Mouse (Mus musculus) forebrain, postnatal 0 days (tissue): ENCODE data around the gene Pon1. TPM values are rescaled to one million over a fixed set of nuclear protein-coding genes. Genes with fewer than 3 reads are reported as not detected.
A peak's percentile ranks its signal among the peaks of the same experiment; 100 is the strongest.

ENCODE experiments used
- ATAC-seq: fragments of 200-750 bp; cut with Nextera tagmentation; 2 replicates; pipeline ENCODE4 v1.8.0; 2017; ENCODE audit warnings: mild to moderate bottlenecking, moderate library complexity
- DNase-seq: peaks from one replicate; pipeline ENCODE4 v3.0.0-alpha.2; 2015
- H3K27ac ChIP-seq: fragments of 300-500 bp; sonication (generic); 2 replicates; pipeline ENCODE4 v1.5.1; 2014; ENCODE audit warnings: low read depth, mild to moderate bottlenecking, antibody characterized with exemption, low read length, moderate library complexity, mixed read lengths
- H3K27me3 ChIP-seq: fragments of 300-500 bp; sonication (generic); 2 replicates; pipeline ENCODE4 v1.6.1; 2014; ENCODE audit warnings: mild to moderate bottlenecking, low read length, mixed read lengths; ENCODE audit not compliant: insufficient read depth
- H3K36me3 ChIP-seq: fragments of 300-500 bp; sonication (generic); 2 replicates; pipeline ENCODE4 v1.6.1; 2014; ENCODE audit warnings: mild to moderate bottlenecking, moderate library complexity; ENCODE audit not compliant: insufficient read depth
- H3K4me1 ChIP-seq: fragments of 300-500 bp; sonication (generic); 2 replicates; pipeline ENCODE4 v1.6.1; 2014; ENCODE audit warnings: antibody characterized with exemption; ENCODE audit not compliant: insufficient read depth
- H3K4me2 ChIP-seq: fragments of 300-500 bp; sonication (generic); 2 replicates; pipeline ENCODE4 v1.6.1; 2014; ENCODE audit warnings: low read depth, mild to moderate bottlenecking, moderate library complexity
- H3K4me3 ChIP-seq: fragments of 300-500 bp; sonication (generic); 2 replicates; pipeline ENCODE4 v1.5.1; 2014; ENCODE audit warnings: low read depth, low read length, mixed read lengths
- H3K9ac ChIP-seq: fragments of 300-500 bp; sonication (generic); 2 replicates; pipeline ENCODE4 v1.6.1; 2014; ENCODE audit warnings: mild to moderate bottlenecking
- H3K9me3 ChIP-seq: fragments of 300-500 bp; sonication (generic); 2 replicates; pipeline ENCODE4 v1.6.1; 2016; ENCODE audit warnings: low read length
- CTCF ChIP-seq: sonication (generic); IDR thresholded peaks from 2 replicates; pipeline ENCODE4 v1.5.1; 2016; ENCODE audit warnings: antibody characterized with exemption, control low read depth, low read depth
- WGBS: fragments of 180-500 bp; shearing (Covaris S2); extraction: QIAGEN DNeasy Blood & Tissue Kit; methylation state at CpG from one replicate; pipeline ENCODE4 v1.1.7; 2014; 5-methylcytosine and 5-hydroxymethylcytosine counted together
- polyA plus RNA-seq: library from polyadenylated mRNA; unstranded; fragments of >200 nt; fragmentation: Nextera tagmentation; extraction: Ambion mirVana; gene quantifications from 2 replicates; pipeline ENCODE4 v1.2.1, GENCODE M21; 2015
- total RNA-seq: library from RNA; depleted of rRNA; stranded (reverse); fragments of >200 nt; gene quantifications from 2 replicates; pipeline ENCODE4 v1.2.3, GENCODE M21; 2014

Gene Pon1
- total and polyA plus RNA-seq, 2 experiments from 2014 or later: 0.14 to 0.88 TPM

DNA sequence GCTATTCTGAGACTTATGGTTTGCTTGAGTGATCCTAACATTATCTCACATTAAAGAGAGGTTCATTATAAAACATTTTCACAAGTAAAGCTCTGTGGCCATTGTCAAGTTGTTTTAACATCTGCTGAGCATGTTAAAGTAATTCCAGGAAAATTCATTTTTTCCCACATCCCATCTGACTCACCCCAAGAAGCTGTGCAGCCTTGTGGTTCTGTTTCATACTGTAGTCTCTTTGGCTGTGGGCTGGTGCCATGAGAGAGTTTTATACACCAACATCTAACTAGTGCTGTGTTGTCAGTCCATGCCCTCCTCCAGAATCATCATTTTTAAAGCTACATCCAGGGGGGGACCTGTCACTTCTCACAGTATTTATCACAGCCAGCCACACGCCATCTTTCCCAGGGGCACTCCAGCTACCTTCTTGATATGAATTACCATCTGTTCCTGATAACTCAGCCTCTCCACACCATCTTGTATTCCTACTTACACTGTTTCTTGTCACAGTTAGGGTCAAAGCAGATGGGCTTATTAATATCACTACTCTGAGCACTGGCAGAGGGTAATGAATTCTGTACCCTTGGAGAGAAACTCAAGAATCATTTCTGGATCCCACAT is 38.3 kb downstream of the Pon1 start:
- no peak for DNase-seq
- WGBS: 52% methylated on average over 1 of the region's 1 CpGs
- H3K4me2 ChIP-seq: no peak overlapping the region
- H3K9me3 ChIP-seq: no peaks in the 10 kb centered on the region
- no peak overlapping the region for H3K27ac ChIP-seq
- no peaks in the 10 kb centered on the region for H3K27me3 ChIP-seq
- ATAC-seq: no peak
- H3K9ac ChIP-seq: no peak overlapping the region
- no peak for TF ChIP-seq CTCF
- H3K36me3 ChIP-seq: peaks cover 36% of the 10 kb centered on the region
- H3K4me3 ChIP-seq: no peak overlapping the region
- H3K4me1 ChIP-seq: no peaks in the 10 kb centered on the region

DNA sequence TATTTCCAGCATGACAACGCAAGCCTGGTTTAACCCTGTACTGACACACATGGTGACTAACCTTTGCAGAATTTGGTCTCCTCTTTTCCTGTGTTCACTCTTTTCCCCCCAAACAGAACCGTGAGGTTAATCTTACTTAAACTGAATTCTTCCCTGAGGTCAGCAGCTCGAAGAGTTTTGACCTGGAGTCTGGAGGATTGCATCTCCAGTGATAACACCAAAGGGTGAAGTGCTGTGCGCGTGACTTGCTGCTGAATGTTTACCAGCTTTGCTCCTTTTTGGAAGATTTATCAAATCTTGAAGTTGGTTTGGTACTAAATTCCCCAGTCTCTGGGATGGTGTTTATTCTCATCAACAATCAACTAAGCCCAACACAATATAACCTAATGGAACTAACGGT is 39.0 kb downstream of the Pon1 start:
- DNase-seq: no peak
- H3K27ac ChIP-seq: no peak overlapping the region
- no peak overlapping the region for H3K4me3 ChIP-seq
- H3K9ac ChIP-seq: no peak overlapping the region
- H3K4me2 ChIP-seq: no peak overlapping the region
- 92% methylated on average over 6 of the region's 6 CpGs for WGBS
- H3K36me3 ChIP-seq: peaks cover 31% of the 10 kb centered on the region
- H3K4me1 ChIP-seq: no peaks in the 10 kb centered on the region
- no peaks in the 10 kb centered on the region for H3K9me3 ChIP-seq
- no peak for ATAC-seq
- TF ChIP-seq CTCF: no peak
- H3K27me3 ChIP-seq: no peaks in the 10 kb centered on the region

DNA sequence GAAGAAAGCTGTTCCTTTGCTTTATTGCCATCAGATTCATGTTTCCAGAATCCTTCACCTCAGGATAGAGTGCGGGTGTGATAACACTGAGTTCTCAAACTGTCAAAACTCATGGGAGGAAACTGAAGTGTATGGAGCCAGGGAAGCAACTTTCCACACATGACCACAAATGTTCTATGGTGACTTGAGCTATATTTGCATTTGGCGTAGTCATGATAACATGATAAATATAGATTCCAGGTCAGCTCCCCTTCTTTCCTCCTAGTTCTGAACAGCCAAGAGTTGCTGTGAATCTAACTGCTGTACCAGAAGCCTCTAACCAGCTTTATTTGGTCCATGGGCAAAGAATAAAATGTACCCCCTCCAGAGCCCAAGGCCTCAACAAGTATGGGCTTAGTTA is 41.6 kb downstream of the Pon1 start:
- no peaks in the 10 kb centered on the region for H3K4me1 ChIP-seq
- ATAC-seq (no peak), DNase-seq (no peak)
- H3K4me2 ChIP-seq: no peak overlapping the region
- no peaks in the 10 kb centered on the region for H3K9me3 ChIP-seq
- H3K4me3 ChIP-seq: no peak overlapping the region
- no peak for TF ChIP-seq CTCF
- H3K9ac ChIP-seq: no peak overlapping the region
- H3K27me3 ChIP-seq: no peaks in the 10 kb centered on the region
- H3K36me3 ChIP-seq: peaks cover 14% of the 10 kb centered on the region; the same call in 1 of the 2 replicates
- H3K27ac ChIP-seq: no peak overlapping the region
- WGBS: 96% methylated on average over 2 of the region's 2 CpGs

DNA sequence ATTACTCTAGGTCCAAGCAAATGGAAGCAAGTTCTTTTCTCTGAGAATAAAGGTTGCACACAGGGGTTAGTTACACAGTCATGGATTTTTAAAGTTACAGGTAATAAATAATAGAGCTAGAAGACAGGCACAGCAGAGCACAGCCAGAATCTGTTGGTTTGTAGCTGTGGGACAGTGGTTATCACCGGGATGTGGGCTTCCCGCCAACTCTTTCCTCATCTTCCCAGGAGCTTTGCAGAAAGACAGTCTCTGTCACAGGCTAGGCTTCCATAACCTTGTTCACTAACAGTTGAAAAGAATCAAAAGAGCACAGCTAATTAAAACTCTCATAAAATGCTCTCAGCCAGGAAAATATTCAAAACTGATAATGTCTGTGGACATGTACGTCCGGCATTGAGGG is 42.6 kb downstream of the Pon1 start:
- no peak overlapping the region for H3K9ac ChIP-seq
- H3K4me3 ChIP-seq: no peak overlapping the region
- H3K4me2 ChIP-seq: no peak overlapping the region
- DNase-seq: no peak
- H3K4me1 ChIP-seq: no peaks in the 10 kb centered on the region
- H3K27me3 ChIP-seq: no peaks in the 10 kb centered on the region
- no peak for ATAC-seq
- H3K27ac ChIP-seq: no peak overlapping the region
- 46% methylated on average over 4 of the region's 4 CpGs for WGBS
- peaks cover 13% of the 10 kb centered on the region; the same call in 1 of the 2 replicates for H3K36me3 ChIP-seq
- no peak for TF ChIP-seq CTCF
- H3K9me3 ChIP-seq: no peaks in the 10 kb centered on the region

DNA sequence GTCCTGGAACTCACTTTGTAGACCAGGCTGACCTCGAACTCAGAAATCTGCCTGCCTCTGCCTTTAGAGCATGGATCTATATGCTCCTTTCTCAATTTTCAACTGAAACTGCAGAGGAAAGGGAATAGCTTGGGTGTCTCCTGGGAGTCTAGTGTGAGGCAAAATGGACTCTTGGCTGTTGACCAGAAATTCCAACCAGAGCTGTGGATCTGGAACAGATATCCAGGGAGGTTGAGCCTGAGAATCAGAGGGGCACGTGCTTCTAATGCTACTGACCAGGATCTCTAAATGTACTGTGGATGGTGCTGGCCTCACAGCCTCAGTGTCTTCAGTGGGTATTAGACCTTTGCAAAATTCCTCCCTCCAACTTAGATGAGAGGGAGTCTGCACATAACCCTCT is 43.8 kb downstream of the Pon1 start:
- no peaks in the 10 kb centered on the region for H3K4me1 ChIP-seq
- H3K27ac ChIP-seq: no peak overlapping the region
- DNase-seq (no peak), ATAC-seq (no peak)
- H3K9me3 ChIP-seq: no peaks in the 10 kb centered on the region
- peaks cover 4% of the 10 kb centered on the region; the same call in 1 of the 2 replicates for H3K36me3 ChIP-seq
- no peak overlapping the region for H3K4me3 ChIP-seq
- H3K4me2 ChIP-seq: no peak overlapping the region
- WGBS: 86% methylated on average over 2 of the region's 2 CpGs
- TF ChIP-seq CTCF: no peak
- no peaks in the 10 kb centered on the region for H3K27me3 ChIP-seq
- no peak overlapping the region for H3K9ac ChIP-seq

DNA sequence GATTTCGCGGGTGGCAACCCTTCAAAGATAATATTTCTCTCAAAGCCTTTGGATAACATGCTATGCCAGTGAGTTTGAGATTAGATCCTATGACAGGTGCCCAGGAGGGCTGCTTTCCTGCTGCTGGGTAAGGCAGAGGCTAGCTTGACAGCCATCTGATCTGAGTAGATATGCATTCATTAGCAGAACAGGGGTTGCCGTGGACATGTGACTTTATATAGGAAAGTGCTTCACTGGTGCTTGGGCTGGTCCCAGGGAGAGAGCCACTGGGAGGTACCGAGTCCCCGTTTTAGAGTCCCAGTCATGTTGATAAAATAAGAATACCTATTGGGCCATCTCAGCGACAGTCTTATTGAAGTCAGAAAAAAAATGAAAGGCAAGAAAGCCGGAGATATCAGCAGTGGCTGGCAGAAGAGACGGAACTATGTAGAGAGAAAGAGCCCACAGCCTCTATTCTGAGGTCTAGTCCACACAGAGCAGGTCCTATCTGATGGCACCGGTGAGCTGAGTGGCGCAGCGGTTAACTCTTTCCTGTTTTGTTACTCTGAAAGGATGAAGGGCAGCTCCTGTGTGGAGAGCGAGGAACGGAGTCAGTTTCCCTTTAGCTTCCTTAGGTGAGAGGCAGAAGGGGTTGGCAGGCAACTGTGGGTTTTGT is 46.1 kb downstream of the Pon1 start:
- Histone ChIP-seq H3K4me1 (no peaks in the 10 kb centered on the region), H3K9ac (no peak overlapping the region), H3K4me2 (no peak overlapping the region), H3K9me3 (no peaks in the 10 kb centered on the region), H3K4me3 (no peak overlapping the region), H3K36me3 (no peaks in the 10 kb centered on the region), H3K27me3 (no peaks in the 10 kb centered on the region), H3K27ac (no peak overlapping the region)
- TF ChIP-seq CTCF: no peak
- DNase-seq (no peak), ATAC-seq (0 out of 2 replicates have a peak, but pooled peaks have one; percentile 25)
- WGBS: 80% methylated on average over 13 of the region's 13 CpGs

DNA sequence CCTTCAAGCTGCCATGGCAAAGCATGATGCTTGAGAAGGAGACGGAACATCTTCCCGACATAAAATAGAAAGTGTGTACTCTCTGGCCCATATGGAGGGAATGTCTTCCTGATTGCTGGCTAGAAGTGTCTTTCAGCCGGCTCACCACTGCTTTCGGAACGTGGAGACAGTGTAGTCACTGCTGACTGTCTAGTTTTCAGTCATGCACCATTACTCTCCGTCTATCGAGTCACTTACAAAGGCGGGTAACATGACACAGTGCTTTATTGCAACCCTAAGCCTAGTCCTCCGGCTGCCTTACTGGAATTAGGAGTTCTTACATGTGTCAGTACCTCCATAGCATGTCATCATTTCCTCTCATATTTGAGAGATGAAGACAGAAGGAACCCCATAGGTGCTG is 54.1 kb downstream of the Pon1 start:
- 90% methylated on average over 9 of the region's 9 CpGs for WGBS
- peaks cover 19% of the 10 kb centered on the region for H3K36me3 ChIP-seq
- DNase-seq: no peak
- H3K4me2 ChIP-seq: no peak overlapping the region
- no peak overlapping the region for H3K4me3 ChIP-seq
- ATAC-seq: no peak
- no peaks in the 10 kb centered on the region for H3K4me1 ChIP-seq
- H3K27me3 ChIP-seq: no peaks in the 10 kb centered on the region
- no peak overlapping the region for H3K27ac ChIP-seq
- no peak overlapping the region for H3K9ac ChIP-seq
- H3K9me3 ChIP-seq: no peaks in the 10 kb centered on the region
- TF ChIP-seq CTCF: no peak
